Mouse (Mus musculus) heart, embryonic 16.5 days (tissue): Measurements from ENCODE around the gene Olfr1424. TPM values are rescaled to one million over a fixed set of nuclear protein-coding genes. Genes with fewer than 3 reads are reported as not detected.
"Not testable (repeated sequence)": the region's sequence is repeated elsewhere in the genome, so short reads cannot be mapped to it uniquely, and the experiment has no call there.

Experiments
- ATAC-seq: fragments of 200-750 bp; cut with Nextera tagmentation; replicated peaks from 2 replicates; pipeline ENCODE4 v1.8.0; 2017; ENCODE audit warnings: moderate number of reproducible peaks; ENCODE audit not compliant: insufficient read depth, low FRiP score; ENCODE audit errors: extremely low read depth
- H3K27ac ChIP-seq: fragments of 300-500 bp; sonication (generic); 2 replicates; pipeline ENCODE4 v1.5.1; 2014; ENCODE audit warnings: mild to moderate bottlenecking, low read length, control low read depth, moderate library complexity
- H3K27me3 ChIP-seq: fragments of 300-500 bp; sonication (generic); 2 replicates; pipeline ENCODE4 v1.6.1; 2014; ENCODE audit warnings: low read length, mixed read lengths; ENCODE audit not compliant: control insufficient read depth, insufficient read depth
- H3K36me3 ChIP-seq: fragments of 300-500 bp; sonication (generic); 2 replicates; pipeline ENCODE4 v1.6.1; 2014; ENCODE audit not compliant: control insufficient read depth, insufficient read depth
- H3K4me1 ChIP-seq: fragments of 300-500 bp; sonication (generic); 2 replicates; pipeline ENCODE4 v1.6.1; 2014; ENCODE audit warnings: low read length, mixed read lengths; ENCODE audit not compliant: control insufficient read depth, insufficient read depth
- H3K4me2 ChIP-seq: fragments of 300-500 bp; sonication (generic); 2 replicates; pipeline ENCODE4 v1.6.1; 2014; ENCODE audit warnings: low read depth, mild to moderate bottlenecking, control low read depth, low read length
- H3K4me3 ChIP-seq: fragments of 300-500 bp; sonication (generic); 2 replicates; pipeline ENCODE4 v1.5.1; 2014; ENCODE audit warnings: mild to moderate bottlenecking, control low read depth, low read length
- H3K9ac ChIP-seq: fragments of 300-500 bp; sonication (generic); 2 replicates; pipeline ENCODE4 v1.6.1; 2014; ENCODE audit warnings: low read length, control low read depth
- H3K9me3 ChIP-seq: fragments of 300-500 bp; sonication (generic); replicated peaks from 2 replicates; pipeline ENCODE4 v1.6.1; 2016; ENCODE audit warnings: low read length; ENCODE audit not compliant: control insufficient read depth
- WGBS: fragments of 180-500 bp; shearing (Covaris S2); extraction: QIAGEN DNeasy Blood & Tissue Kit; methylation state at CpG from one replicate; pipeline ENCODE4 v1.1.7; 2014; 5-methylcytosine and 5-hydroxymethylcytosine counted together
- polyA plus RNA-seq: library from polyadenylated mRNA; unstranded; fragments of >200 nt; fragmentation: Nextera tagmentation; extraction: Ambion mirVana; gene quantifications from 2 replicates; pipeline ENCODE4 v1.2.1, GENCODE M21; 2015

Gene Olfr1424
- not detected in 2 replicates for polyA plus RNA-seq

DNA sequence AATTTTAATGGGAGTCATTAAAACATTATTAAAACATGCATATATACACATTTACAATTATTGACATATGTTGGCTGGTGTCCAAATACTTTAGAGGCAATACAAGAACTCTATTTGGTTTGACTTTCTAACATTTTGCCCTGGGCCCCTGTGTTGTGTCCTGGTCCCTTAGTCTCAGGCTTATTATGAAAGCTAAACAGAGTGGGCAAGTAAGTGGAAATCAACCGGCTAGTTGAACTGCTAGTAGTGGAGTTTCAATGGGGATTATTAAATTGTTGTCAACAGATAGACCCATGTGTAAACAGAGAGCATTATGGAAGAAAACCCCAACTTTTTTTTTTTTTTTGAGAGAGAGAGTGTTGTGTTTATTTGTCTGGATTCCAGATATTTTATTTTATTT, at the start of gene Olfr1424:
Gene Olfr1424 (minus strand): TSS at position 101 of the 400 bp plus-strand sequence.
- 88% methylated on average over 1 of the region's 1 CpGs for WGBS
- not testable (repeated sequence) for H3K27ac ChIP-seq, ATAC-seq, H3K36me3 ChIP-seq, H3K9me3 ChIP-seq, H3K4me1 ChIP-seq, H3K9ac ChIP-seq, H3K4me2 ChIP-seq, H3K27me3 ChIP-seq, H3K4me3 ChIP-seq

DNA sequence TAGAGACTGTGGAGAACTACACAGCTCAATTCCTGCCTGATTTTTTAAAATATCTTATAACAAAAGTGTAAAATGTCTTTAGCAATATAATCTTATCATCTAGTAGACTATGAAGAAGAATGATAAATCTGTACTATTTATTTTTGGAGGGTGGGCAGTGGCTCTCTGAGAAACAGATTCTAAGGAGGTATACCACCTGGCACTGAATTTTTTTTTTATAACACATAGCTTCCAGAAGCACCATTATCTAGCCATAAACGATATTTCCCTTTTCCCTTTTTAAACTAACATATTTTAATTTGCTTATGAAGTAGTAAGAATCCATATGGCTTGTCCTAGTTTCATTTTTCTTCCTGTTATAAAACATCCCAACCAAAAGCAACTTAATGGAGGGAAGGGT, 42.1 kb upstream of the Olfr1424 start:
- no peak overlapping the region for H3K4me2 ChIP-seq
- H3K9ac ChIP-seq, result no peak overlapping the region
- no peak overlapping the region for H3K4me3 ChIP-seq
- ATAC-seq, result no peak
- 50% methylated on average over 1 of the region's 1 CpGs for WGBS
- no peak overlapping the region for H3K27ac ChIP-seq
- no peaks in the 10 kb centered on the region for H3K27me3 ChIP-seq
- H3K4me1 ChIP-seq, result no peaks in the 10 kb centered on the region
- H3K36me3 ChIP-seq, result no peaks in the 10 kb centered on the region
- H3K9me3 ChIP-seq, result no peaks in the 10 kb centered on the region

DNA sequence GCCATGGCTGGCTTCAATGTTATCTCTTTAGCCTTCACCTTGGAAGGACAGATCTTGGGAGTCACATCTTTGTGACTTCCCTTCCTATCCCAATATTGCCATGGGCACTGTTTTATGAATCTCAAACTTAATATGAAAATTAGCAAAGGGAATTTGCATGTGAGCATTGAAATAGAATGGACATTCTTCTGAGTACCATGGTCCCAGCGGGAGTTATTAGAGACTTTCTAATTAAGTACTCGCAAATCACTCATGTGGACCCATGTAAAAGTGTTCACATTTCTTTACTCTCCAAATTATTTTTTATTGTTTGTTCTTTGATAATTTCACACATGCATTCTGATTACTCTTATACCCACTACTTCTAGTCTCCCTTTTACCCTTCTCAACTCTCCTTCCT, 40.8 kb upstream of the Olfr1424 start, which contains the start of gene Olfr1427:
Gene Olfr1427 (minus strand): TSS at position 101 of the 400 bp plus-strand sequence.
- no peaks in the 10 kb centered on the region for H3K4me1 ChIP-seq
- H3K36me3 ChIP-seq, result no peaks in the 10 kb centered on the region
- no peak within 1 kb of the TSS for H3K9ac ChIP-seq
- H3K27ac ChIP-seq, result no peak within 1 kb of the TSS
- H3K4me2 ChIP-seq, result no peak within 1 kb of the TSS
- no peaks in the 10 kb centered on the region for H3K27me3 ChIP-seq
- no peak for ATAC-seq
- H3K4me3 ChIP-seq, result no peak within 1 kb of the TSS
- no peaks in the 10 kb centered on the region for H3K9me3 ChIP-seq
- 90% methylated on average over 2 of the region's 2 CpGs for whole genome bisulfite sequencing

DNA sequence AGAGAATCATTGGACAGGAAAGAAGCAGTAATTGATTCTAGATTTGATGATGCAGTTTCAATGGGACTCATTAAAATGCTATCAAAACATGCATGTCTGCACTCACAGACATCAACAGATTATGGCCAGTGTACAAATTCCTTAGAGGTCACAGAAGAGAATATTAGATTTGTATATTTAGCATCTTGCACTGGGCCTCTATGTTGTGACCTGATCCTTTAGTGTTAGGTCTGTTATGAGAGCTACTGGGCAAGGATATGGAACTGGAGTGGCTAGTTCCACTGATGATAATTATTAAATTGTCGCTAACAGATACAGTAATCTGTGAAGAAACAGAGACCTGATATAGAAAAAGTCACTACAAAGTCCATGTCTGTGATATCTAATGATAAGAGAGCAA, 29.4 kb upstream of the Olfr1424 start, which contains the start of gene Olfr1426:
Gene Olfr1426 (minus strand): TSS at position 101 of the 400 bp plus-strand sequence.
- WGBS, result 66% methylated on average over 1 of the region's 1 CpGs
- no peak for ATAC-seq
- no peak within 1 kb of the TSS for H3K4me3 ChIP-seq
- H3K27ac ChIP-seq, result no peak within 1 kb of the TSS
- no peak within 1 kb of the TSS for H3K9ac ChIP-seq
- H3K27me3 ChIP-seq, result no peaks in the 10 kb centered on the region
- no peak within 1 kb of the TSS for H3K4me2 ChIP-seq
- H3K4me1 ChIP-seq, result no peaks in the 10 kb centered on the region
- no peaks in the 10 kb centered on the region for H3K36me3 ChIP-seq
- no peaks in the 10 kb centered on the region for H3K9me3 ChIP-seq

DNA sequence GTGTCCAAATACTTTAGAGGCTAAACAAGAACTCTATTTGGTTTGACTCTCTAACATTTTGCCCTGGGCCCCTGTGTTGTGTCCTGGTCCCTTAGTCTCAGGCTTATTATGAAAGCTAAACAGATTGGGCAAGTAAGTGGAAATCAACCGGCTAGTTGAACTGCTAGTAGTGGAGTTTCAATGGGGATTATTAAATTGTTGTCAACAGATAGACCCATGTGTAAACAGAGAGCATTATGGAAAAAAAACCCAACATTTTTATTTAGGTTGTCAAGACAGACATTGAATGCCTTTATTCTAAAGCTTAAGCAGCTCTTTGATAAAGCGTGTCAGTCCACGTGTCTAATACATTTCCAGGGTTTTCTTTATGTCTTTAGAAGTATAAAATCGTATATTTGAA, 15.1 kb upstream of the Olfr1424 start, which contains the start of gene Olfr1425:
Gene Olfr1425 (minus strand): TSS at position 101 of the 400 bp plus-strand sequence.
- not testable (repeated sequence) for H3K9ac ChIP-seq, H3K36me3 ChIP-seq, ATAC-seq, H3K9me3 ChIP-seq, H3K4me2 ChIP-seq, H3K4me3 ChIP-seq, H3K27ac ChIP-seq, H3K27me3 ChIP-seq, H3K4me1 ChIP-seq
- WGBS, result 79% methylated on average over 4 of the region's 4 CpGs

DNA sequence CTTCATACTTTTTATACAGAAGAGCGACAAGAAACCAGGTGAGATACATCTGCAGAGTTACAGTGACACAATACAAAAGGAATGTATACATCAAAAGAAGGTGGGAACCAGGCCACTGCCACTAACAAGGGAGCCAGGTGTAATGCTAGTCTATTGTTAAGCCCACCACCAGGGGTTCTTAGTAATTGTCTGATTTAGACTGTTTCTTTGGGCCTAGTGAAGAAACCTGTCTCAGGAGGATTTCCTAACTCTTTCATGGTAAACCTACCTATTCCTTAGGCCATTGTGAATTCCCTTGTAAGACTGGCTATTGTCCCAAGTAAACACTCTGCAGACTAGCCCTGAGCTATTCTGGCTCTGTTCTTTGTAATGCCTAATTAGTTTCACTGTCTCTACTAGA, 7.1 kb upstream of the Olfr1424 start:
- not testable (repeated sequence) for H3K27me3 ChIP-seq, H3K9me3 ChIP-seq, H3K27ac ChIP-seq, H3K4me3 ChIP-seq, H3K36me3 ChIP-seq, ATAC-seq, H3K4me1 ChIP-seq, H3K4me2 ChIP-seq, H3K9ac ChIP-seq
- 72% methylated on average over 1 of the region's 1 CpGs for WGBS

DNA sequence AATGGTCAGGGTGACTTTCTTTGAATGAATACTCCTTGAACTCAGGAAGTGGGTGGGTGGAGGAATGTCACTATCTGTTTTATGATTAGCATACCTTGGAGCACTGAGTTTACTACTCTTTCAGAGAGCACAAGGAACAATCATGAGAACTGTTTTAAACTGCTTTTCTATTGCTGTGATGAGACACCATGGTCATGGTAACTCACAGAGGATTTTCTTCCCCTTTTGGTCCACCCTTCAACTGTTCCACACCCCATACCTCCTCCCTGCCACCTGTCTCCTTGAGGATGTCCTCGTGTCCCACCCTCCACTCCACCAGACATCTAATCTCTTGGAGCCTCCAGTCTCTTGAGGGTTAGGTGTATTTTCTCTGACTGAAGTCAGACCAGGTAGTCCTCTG, 5.3 kb upstream of the Olfr1424 start:
- not testable (repeated sequence) for H3K4me1 ChIP-seq, H3K27ac ChIP-seq, H3K9ac ChIP-seq, ATAC-seq, H3K36me3 ChIP-seq, H3K4me3 ChIP-seq, H3K9me3 ChIP-seq, H3K27me3 ChIP-seq, H3K4me2 ChIP-seq
- WGBS, result 52% methylated on average over 1 of the region's 1 CpGs

DNA sequence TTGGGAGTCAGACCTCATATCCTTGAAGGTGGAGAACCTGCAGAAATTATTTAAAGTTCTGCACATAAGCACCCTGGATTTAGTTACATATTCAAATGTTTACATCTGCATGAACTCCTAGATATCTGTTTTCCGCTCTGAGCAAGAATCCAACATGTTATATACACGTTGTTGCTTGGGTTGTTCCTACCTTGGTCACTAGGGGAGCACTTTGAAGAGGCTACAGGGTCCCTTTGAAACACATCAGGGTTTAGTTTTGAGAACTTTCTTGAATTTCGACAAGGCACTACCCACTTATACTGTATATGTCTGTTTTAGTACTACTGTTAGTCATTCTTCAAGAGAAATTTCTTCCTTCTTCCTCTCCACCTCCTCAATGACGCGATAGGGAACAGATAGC, 19.3 kb downstream of the Olfr1424 start:
- H3K36me3 ChIP-seq, result no peaks in the 10 kb centered on the region
- H3K27me3 ChIP-seq, result no peaks in the 10 kb centered on the region
- H3K4me3 ChIP-seq, result no peak overlapping the region
- WGBS, result 83% methylated on average over 5 of the region's 5 CpGs
- H3K4me1 ChIP-seq, result no peaks in the 10 kb centered on the region
- H3K9me3 ChIP-seq, result no peaks in the 10 kb centered on the region
- ATAC-seq, result no peak
- H3K4me2 ChIP-seq, result no peak overlapping the region
- H3K9ac ChIP-seq, result no peak overlapping the region
- H3K27ac ChIP-seq, result no peak overlapping the region

DNA sequence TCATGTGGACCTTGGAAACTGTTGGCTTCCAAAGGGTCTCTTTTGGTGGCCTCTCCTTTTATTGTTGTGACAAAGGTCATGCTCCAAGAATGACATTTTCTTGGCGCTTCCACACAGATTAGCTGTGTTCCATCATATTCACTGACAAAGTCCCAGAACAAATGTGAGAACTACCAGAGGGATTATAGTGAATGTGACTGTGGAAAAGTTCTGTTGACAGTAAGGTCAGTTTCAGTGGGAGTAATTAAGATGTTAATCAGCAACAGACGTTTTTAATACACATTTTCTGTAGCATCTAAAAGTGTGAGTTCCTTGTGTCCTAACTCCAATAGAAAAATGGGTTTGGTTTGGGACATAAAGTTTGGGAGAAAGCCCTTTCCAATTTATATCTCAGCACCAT, 21.3 kb downstream of the Olfr1424 start, which contains the start of gene Olfr1423:
Gene Olfr1423 (minus strand): TSS at position 101 of the 400 bp plus-strand sequence.
- Histone ChIP-seq H3K9me3 (no peaks in the 10 kb centered on the region), H3K27me3 (no peaks in the 10 kb centered on the region), H3K4me3 (no peak within 1 kb of the TSS), H3K4me2 (no peak within 1 kb of the TSS), H3K27ac (no peak within 1 kb of the TSS), H3K4me1 (no peaks in the 10 kb centered on the region), H3K36me3 (no peaks in the 10 kb centered on the region), H3K9ac (no peak within 1 kb of the TSS)
- 46% methylated on average over 2 of the region's 2 CpGs for WGBS
- no peak for ATAC-seq
